Comparison of ENCODE assay signal across 35 mouse cellular contexts in genomic region chr10:93766221-93766620, GRCm38 (mm10).
"Had no signal": no experiment of that assay in that cellular context is flagged by ENCODE, and none has a peak within 500 bp of the region (broad histone marks: within the 10 kb centered on the region; RNA-seq: fewer than 3 reads in every experiment).

No protein-coding gene starts in this region.

- H3K9ac ChIP-seq: heart, embryonic 12.5 days; heart, embryonic 13.5 days; heart, embryonic 15.5 days; hindbrain, embryonic 12.5 days; hindbrain, embryonic 13.5 days; hindbrain, embryonic 14.5 days; hindbrain, embryonic 15.5 days; intestine, embryonic 15.5 days; kidney, embryonic 15.5 days had no signal

- H3K9me3 ChIP-seq: heart, embryonic 12.5 days; heart, embryonic 13.5 days; heart, embryonic 15.5 days; hindbrain, embryonic 10.5 days; hindbrain, embryonic 12.5 days; hindbrain, embryonic 13.5 days; hindbrain, embryonic 15.5 days; intestine, embryonic 15.5 days; kidney, embryonic 15.5 days had no signal

- DNase-seq: heart, postnatal 10 days; heart, postnatal 14 days; heart, postnatal 36 days; heart, postnatal 4 days; kidney, adult 11 months; kidney, adult 18-20 months; kidney, adult 2 months; kidney, adult 8-10 months; kidney, adult 9 months; kidney, postnatal 10 days; kidney, postnatal 14 days; kidney, postnatal 25 days; kidney, postnatal 36 days; kidney, postnatal 4 days; layer of hippocampus, adult 9-11 months; layer of hippocampus, postnatal 36 days had no signal

- H3K4me3 ChIP-seq: heart, embryonic 12.5 days; heart, embryonic 13.5 days; heart, embryonic 15.5 days; hindbrain, embryonic 10.5 days; hindbrain, embryonic 12.5 days; hindbrain, embryonic 13.5 days; hindbrain, embryonic 15.5 days; intestine, embryonic 15.5 days; kidney, embryonic 15.5 days; layer of hippocampus, adult 2 months; left cerebral cortex, adult 2 months had no signal

- H3K4me1 ChIP-seq: heart, embryonic 12.5 days; heart, embryonic 13.5 days; heart, embryonic 15.5 days; hindbrain, embryonic 12.5 days; hindbrain, embryonic 13.5 days; hindbrain, embryonic 15.5 days; intestine, embryonic 15.5 days; kidney, embryonic 15.5 days had no signal

- H3K27ac ChIP-seq: heart, embryonic 13.5 days; heart, embryonic 15.5 days; hindbrain, embryonic 10.5 days; hindbrain, embryonic 12.5 days; hindbrain, embryonic 13.5 days; hindbrain, embryonic 14.5 days; hindbrain, embryonic 15.5 days; hindbrain, postnatal 0 days; intestine, embryonic 15.5 days; kidney, embryonic 15.5 days; kidney, postnatal 0 days; left cerebral cortex, adult 2 months had no signal

- ATAC-seq: hindbrain, embryonic 16.5 days; hindbrain, postnatal 0 days; inflammation-experienced regulatory T-cells, adult 6 months; intestine, embryonic 15.5 days; intestine, embryonic 16.5 days; intestine, postnatal 0 days had no signal

- H3K4me2 ChIP-seq: heart, embryonic 11.5 days; heart, embryonic 12.5 days; heart, embryonic 13.5 days; heart, embryonic 15.5 days; hindbrain, embryonic 12.5 days; hindbrain, embryonic 13.5 days; hindbrain, embryonic 14.5 days; hindbrain, embryonic 15.5 days; intestine, embryonic 15.5 days; kidney, embryonic 15.5 days had no signal

- H3K27me3 ChIP-seq: heart, embryonic 12.5 days; heart, embryonic 15.5 days; hindbrain, embryonic 12.5 days; hindbrain, embryonic 15.5 days; intestine, embryonic 15.5 days; kidney, embryonic 15.5 days had no signal

- H3K36me3 ChIP-seq: heart, embryonic 12.5 days; heart, embryonic 13.5 days; heart, embryonic 15.5 days; hindbrain, embryonic 10.5 days; hindbrain, embryonic 12.5 days; hindbrain, embryonic 13.5 days; hindbrain, embryonic 15.5 days; intestine, embryonic 15.5 days; kidney, embryonic 15.5 days had no signal
